Mouse (Mus musculus): ENCODE results near the gene Runx3. TPM values are rescaled to one million over a fixed set of nuclear protein-coding genes. Genes with fewer than 3 reads are reported as not detected.

The Runx3 gene
- 4.9 TPM for polyA plus RNA-seq (2017; shearing (Covaris generic))

DNA sequence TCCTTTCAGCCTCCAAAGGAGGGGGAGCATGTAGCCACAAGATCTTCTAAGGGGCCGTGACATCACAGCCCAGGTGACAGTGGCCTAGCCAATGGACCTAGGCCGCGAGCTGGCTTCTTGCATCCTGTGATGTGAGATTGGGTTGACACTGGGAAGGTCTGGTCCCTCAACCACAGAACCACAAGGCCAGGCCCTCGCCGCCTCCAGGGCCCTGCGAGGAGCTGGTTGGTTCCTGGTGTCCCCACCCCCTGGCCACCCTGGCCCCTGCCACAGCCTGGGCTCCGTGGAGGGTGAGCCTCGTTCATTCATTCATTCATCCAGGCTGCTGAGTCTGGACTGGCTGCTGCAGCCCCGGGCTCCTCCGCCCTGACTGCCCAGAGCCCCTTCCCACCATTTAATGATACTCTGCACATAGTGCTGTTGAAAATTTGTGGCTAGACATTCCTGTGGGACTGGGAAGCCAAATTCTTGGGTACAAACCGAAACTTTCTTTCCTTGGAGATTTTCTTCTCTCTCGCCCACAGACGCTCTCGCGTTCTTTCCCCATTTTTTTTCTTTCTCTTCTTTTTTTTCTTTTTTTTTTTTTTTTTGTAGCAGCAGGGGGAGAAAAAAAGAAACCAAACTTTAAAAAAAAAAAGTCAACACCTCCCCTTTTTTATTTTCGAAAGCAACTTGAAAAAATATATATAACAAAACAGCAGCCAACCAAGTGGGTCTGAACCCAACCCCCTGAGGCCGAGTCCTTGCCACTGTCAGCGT lies at the start of gene Runx3:
TSS of gene Runx3 (plus strand) at position 311 of the 759 bp plus-strand sequence.

Other genes starting within 250 kb of the Runx3 start
- 557 TPM for gene Tmem50a, start 205.6 kb upstream of the Runx3 start, polyA plus RNA-seq (2017; shearing (Covaris generic))
- 117 TPM for gene Rsrp1, start 197.1 kb upstream of the Runx3 start, polyA plus RNA-seq (2017; shearing (Covaris generic))
- 231 TPM for gene Syf2, start 189.8 kb upstream of the Runx3 start, polyA plus RNA-seq (2017; shearing (Covaris generic))
- 5.8 TPM for gene Clic4, start 152.2 kb downstream of the Runx3 start, polyA plus RNA-seq (2017; shearing (Covaris generic))
- 202 TPM for gene Srrm1, start 232.7 kb downstream of the Runx3 start, polyA plus RNA-seq (2017; shearing (Covaris generic))